In genomic region chr4:107468264-107468663, GRCm38 (mm10) we compare ENCODE assay signal across 11 mouse cellular contexts. TPM values are rescaled to one million over a fixed set of nuclear protein-coding genes. Genes with fewer than 3 reads are reported as not detected.
DNase-seq lines count a peak whose midpoint lies in the region; ATAC-seq and TF ChIP-seq lines count a peak whose summit lies in the region.
"Had no signal": no experiment of that assay in that cellular context is flagged by ENCODE, and none has a peak within 500 bp of the region (broad histone marks: within the 10 kb centered on the region; RNA-seq: fewer than 3 reads in every experiment).

No protein-coding gene starts in this region.

- H3K4me3 ChIP-seq in heart, embryonic 15.5 days, result no peak overlapping the region
- no peak overlapping the region for H3K4me3 ChIP-seq in embryonic facial prominence, embryonic 15.5 days (replicated peaks)
- H3K4me3 ChIP-seq in myocyte, result no peak overlapping the region
- no peak overlapping the region for H3K4me3 ChIP-seq in midbrain, embryonic 13.5 days (replicated peaks)
- no peak overlapping the region for H3K4me3 ChIP-seq in midbrain, embryonic 16.5 days (ENCODE audit: low read depth, low read length)
- H3K4me3 ChIP-seq: liver, embryonic 15.5 days had no signal

- no peaks in the 10 kb centered on the region for H3K79me2 ChIP-seq in myocyte (ENCODE audit: control insufficient read depth, insufficient read depth)

- no peak for TF ChIP-seq POLR2A in myocyte (IDR thresholded peaks at IDR 0.05; ENCODE audit: insufficient read length, low read depth)

- H3ac ChIP-seq in myocyte (ENCODE audit: control insufficient read depth, insufficient read length), result no peak overlapping the region

- H3K4me1 ChIP-seq in heart, embryonic 15.5 days (replicated peaks), result peaks cover 5% of the 10 kb centered on the region; the same call in 1 of the 2 replicates
- H3K4me1 ChIP-seq in embryonic facial prominence, embryonic 15.5 days, result peaks cover 24% of the 10 kb centered on the region
- no peaks in the 10 kb centered on the region for H3K4me1 ChIP-seq in midbrain, embryonic 13.5 days (replicated peaks)
- H3K4me1 ChIP-seq in midbrain, embryonic 16.5 days (ENCODE audit: control insufficient read depth, insufficient read depth, low read length), result peaks cover 2% of the 10 kb centered on the region; the same call in 1 of the 2 replicates
- H3K4me1 ChIP-seq: liver, embryonic 15.5 days had no signal

- no peak overlapping the region for H3K27ac ChIP-seq in heart, embryonic 15.5 days
- H3K27ac ChIP-seq in embryonic facial prominence, embryonic 15.5 days (replicated peaks), result no peak overlapping the region
- H3K27ac ChIP-seq in midbrain, embryonic 13.5 days, result no peak overlapping the region
- H3K27ac ChIP-seq in midbrain, embryonic 16.5 days (ENCODE audit: low read length), result no peak overlapping the region
- H3K27ac ChIP-seq: liver, embryonic 15.5 days had no signal

- no peak overlapping the region for H3K9ac ChIP-seq in heart, embryonic 15.5 days
- no peak overlapping the region for H3K9ac ChIP-seq in embryonic facial prominence, embryonic 15.5 days
- H3K9ac ChIP-seq in midbrain, embryonic 13.5 days (replicated peaks), result no peak overlapping the region; the same call in 1 of the 2 replicates
- no peak overlapping the region for H3K9ac ChIP-seq in midbrain, embryonic 16.5 days (ENCODE audit: low read depth, low read length)
- H3K9ac ChIP-seq: liver, embryonic 15.5 days had no signal

- ATAC-seq in heart, embryonic 15.5 days (replicated peaks; ENCODE audit: insufficient number of reproducible peaks, insufficient read depth, low FRiP score, low read depth), result 0 out of 2 replicates have a peak, but pooled peaks have one; percentile 17
- peak; percentile 23; the same call in 1 of the 2 replicates for ATAC-seq in embryonic facial prominence, embryonic 15.5 days (ENCODE audit: insufficient number of reproducible peaks, low FRiP score, low TSS enrichment, low read depth)
- ATAC-seq in midbrain, embryonic 13.5 days, result no peak
- ATAC-seq in midbrain, embryonic 16.5 days, result no peak
- ATAC-seq: forebrain, embryonic 16.5 days; inflammation-experienced regulatory T-cells, adult 6 months had no signal

- H3K4me2 ChIP-seq in heart, embryonic 15.5 days, result no peak overlapping the region
- H3K4me2 ChIP-seq in embryonic facial prominence, embryonic 15.5 days (replicated peaks), result no peak overlapping the region
- peak overlapping the region; percentile 55 for H3K4me2 ChIP-seq in myocyte (ENCODE audit: low read depth)
- H3K4me2 ChIP-seq in midbrain, embryonic 13.5 days (replicated peaks), result no peak overlapping the region
- H3K4me2 ChIP-seq in midbrain, embryonic 16.5 days (ENCODE audit: low read length), result no peak overlapping the region
- H3K4me2 ChIP-seq: liver, embryonic 15.5 days had no signal

- no peaks in the 10 kb centered on the region for H3K9me3 ChIP-seq in heart, embryonic 15.5 days (replicated peaks)
- no peaks in the 10 kb centered on the region for H3K9me3 ChIP-seq in embryonic facial prominence, embryonic 15.5 days (replicated peaks)
- H3K9me3 ChIP-seq in midbrain, embryonic 13.5 days, result no peaks in the 10 kb centered on the region
- no peaks in the 10 kb centered on the region for H3K9me3 ChIP-seq in midbrain, embryonic 16.5 days (replicated peaks; ENCODE audit: control insufficient read depth, low read length, poor library complexity, severe bottlenecking)
- H3K9me3 ChIP-seq: liver, embryonic 15.5 days had no signal

- intact Hi-C loops in heart, postnatal 25 days (cut with DNase I), result no loop called here

- DNase-seq in heart, postnatal 25 days (ENCODE audit: low spot score), result no peak
- peak; percentile 63 for DNase-seq in kidney, postnatal 10 days
- no peak for DNase-seq in cerebellum, adult 9-10 months

- peaks cover 48% of the 10 kb centered on the region for H3K27me3 ChIP-seq in heart, embryonic 15.5 days
- H3K27me3 ChIP-seq in embryonic facial prominence, embryonic 15.5 days, result no peaks in the 10 kb centered on the region; the same call in 1 of the 2 replicates
- H3K27me3 ChIP-seq in myocyte (ENCODE audit: control insufficient read depth, insufficient read depth, insufficient read length), result peaks cover 3% of the 10 kb centered on the region
- no peaks in the 10 kb centered on the region for H3K27me3 ChIP-seq in midbrain, embryonic 13.5 days
- no peaks in the 10 kb centered on the region for H3K27me3 ChIP-seq in midbrain, embryonic 16.5 days (ENCODE audit: control insufficient read depth, insufficient read depth, low read depth, low read length)

- WGBS in heart, embryonic 15.5 days, result 35% methylated on average over 13 of the region's 13 CpGs
- WGBS in embryonic facial prominence, embryonic 15.5 days, result 47% methylated on average over 13 of the region's 13 CpGs
- WGBS in midbrain, embryonic 13.5 days, result 62% methylated on average over 13 of the region's 13 CpGs
- 70% methylated on average over 13 of the region's 13 CpGs for WGBS in midbrain, embryonic 16.5 days

- H3K36me3 ChIP-seq in heart, embryonic 15.5 days, result no peaks in the 10 kb centered on the region
- no peaks in the 10 kb centered on the region for H3K36me3 ChIP-seq in embryonic facial prominence, embryonic 15.5 days
- H3K36me3 ChIP-seq in myocyte (ENCODE audit: control insufficient read depth, insufficient read depth), result no peaks in the 10 kb centered on the region
- H3K36me3 ChIP-seq in midbrain, embryonic 13.5 days, result no peaks in the 10 kb centered on the region
- no peaks in the 10 kb centered on the region for H3K36me3 ChIP-seq in midbrain, embryonic 16.5 days (ENCODE audit: control insufficient read depth, insufficient read depth, low read length)
- H3K36me3 ChIP-seq: liver, embryonic 15.5 days had no signal

TF ChIP-seq in myocyte, 11 proteins besides CTCF, POLR2A, EP300 and RAD21:
- no peak for TF ChIP-seq MAX (IDR thresholded peaks at IDR 0.05; ENCODE audit: low read depth)
- no peak for TF ChIP-seq TCF3 (IDR thresholded peaks at IDR 0.05; ENCODE audit: insufficient read length, low read depth)
- TF ChIP-seq CEBPB (IDR thresholded peaks at IDR 0.05; ENCODE audit: insufficient read depth, poor library complexity, severe bottlenecking), result no peak
- no peak for TF ChIP-seq E2F4 (IDR thresholded peaks at IDR 0.05; ENCODE audit: insufficient read depth)
- no peak for TF ChIP-seq MYOD1 (IDR thresholded peaks at IDR 0.05; ENCODE audit: control insufficient read depth in 1 of 3, insufficient read length in 2 of 3, low read depth in 2 of 3)
- TF ChIP-seq REST (IDR thresholded peaks at IDR 0.05; ENCODE audit: insufficient read depth, insufficient read length), result no peak
- no peak for TF ChIP-seq SRF (IDR thresholded peaks at IDR 0.05; ENCODE audit: control insufficient read depth, insufficient read length, low read depth)
- no peak for TF ChIP-seq USF1 (IDR thresholded peaks at IDR 0.05; ENCODE audit: low read depth)
- TF ChIP-seq TCF12 (IDR thresholded peaks at IDR 0.05; ENCODE audit: insufficient read depth, poor library complexity, severe bottlenecking), result no peak
- no peak for TF ChIP-seq POLR2AphosphoS2 (IDR thresholded peaks at IDR 0.05; ENCODE audit: insufficient read length, low read depth)
- no peak for TF ChIP-seq MYOG (IDR thresholded peaks at IDR 0.05; ENCODE audit: control insufficient read depth in 1 of 3, insufficient read depth in 1 of 3, insufficient read length in 2 of 3, low read depth in 2 of 3)

RNA-seq across cellular contexts. Expression of gene Glis1, which starts 33.9 kb away (rescaled TPM):
- 0.29 and 0.62 TPM in 2 replicates for polyA plus RNA-seq in heart, embryonic 15.5 days (2015; fragmentation: Nextera tagmentation; extraction: Ambion mirVana)
- under 1 TPM; 0.28 to 0.42 TPM for total RNA-seq in heart, postnatal 25 days (2021)
- 35.3 and 37.4 TPM in 2 replicates for polyA plus RNA-seq in embryonic facial prominence, embryonic 15.5 days (2015; fragmentation: Nextera tagmentation; extraction: Ambion mirVana)
- 0.35 TPM for polyA plus RNA-seq in myocyte (2012; fragmentation: generic; extraction: Trizol)
- polyA plus RNA-seq in midbrain, embryonic 13.5 days (2015; fragmentation: Nextera tagmentation; extraction: Ambion mirVana), result 1.0 and 1.5 TPM in 2 replicates
- 2.3 and 2.4 TPM in 2 replicates for polyA plus RNA-seq in midbrain, embryonic 16.5 days (2015; fragmentation: Nextera tagmentation; extraction: Ambion mirVana)

Comparison
In these comparisons a context has a peak if more than half of its experiments do, and no peak if none do; other contexts are left out.
1. ATAC-seq: peak in heart, embryonic 15.5 days (single experiment) and embryonic facial prominence, embryonic 15.5 days (single experiment); none in midbrain, embryonic 13.5 days (single experiment) and midbrain, embryonic 16.5 days (single experiment).
2. RNA of gene Glis1, which starts 33.9 kb away (polyA plus RNA-seq): 35.3 to 37.4 TPM in embryonic facial prominence, embryonic 15.5 days; 2.3 to 2.4 TPM in midbrain, embryonic 16.5 days, 1.0 to 1.5 TPM in midbrain, embryonic 13.5 days, 0.35 TPM in myocyte (single experiment) and 0.29 to 0.62 TPM in heart, embryonic 15.5 days; every median in the first group is over 10 times any median in the second.